Mouse (Mus musculus) T-helper 1 cell (primary cell): Measurements from ENCODE around the gene Gfer.
"Not testable (repeated sequence)": the region's sequence is repeated elsewhere in the genome, so short reads cannot be mapped to it uniquely, and the experiment has no call there.

Experiments used
- in situ Hi-C: fragments of 300-600 bp; cut with MboI, MseI; formaldehyde crosslinking; loops from one replicate; pipeline ENCODE4 v1.15.1; 2025; ENCODE audit warnings: high pct_unique_total_duplicates

The Gfer gene

GRCm38 (mm10) chr17:24687599-24687998 lies 8.4 kb downstream of the Gfer start:
- in situ Hi-C loops, result no loop called here

DNA sequence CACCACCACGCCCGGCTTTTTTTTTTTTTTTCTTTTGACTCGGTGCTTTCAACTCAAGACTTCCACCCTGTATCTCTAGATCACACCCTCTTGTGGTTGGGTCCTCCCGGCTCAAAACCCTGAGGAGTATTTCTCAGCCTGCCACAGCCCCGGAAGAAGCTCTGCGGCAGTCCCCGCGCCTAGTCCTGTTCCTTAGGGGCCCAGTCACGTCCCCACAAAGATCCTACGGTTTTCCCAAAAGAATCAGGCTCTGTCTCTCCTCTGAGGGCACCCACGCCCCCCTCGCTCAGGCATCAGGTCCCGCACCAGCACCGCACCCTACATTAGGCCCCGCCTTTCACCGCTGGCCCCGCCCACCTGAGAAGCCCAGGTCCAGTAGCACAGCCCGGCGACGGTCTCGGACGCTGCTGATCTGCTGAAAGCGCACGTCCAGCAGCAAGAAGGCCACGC lies 8.8 kb downstream of the Gfer start:
- in situ Hi-C loops, result no loop called here

GRCm38 (mm10) chr17:24686514-24686913 lies 9.4 kb downstream of the Gfer start:
- in situ Hi-C loops, result no loop called here

DNA sequence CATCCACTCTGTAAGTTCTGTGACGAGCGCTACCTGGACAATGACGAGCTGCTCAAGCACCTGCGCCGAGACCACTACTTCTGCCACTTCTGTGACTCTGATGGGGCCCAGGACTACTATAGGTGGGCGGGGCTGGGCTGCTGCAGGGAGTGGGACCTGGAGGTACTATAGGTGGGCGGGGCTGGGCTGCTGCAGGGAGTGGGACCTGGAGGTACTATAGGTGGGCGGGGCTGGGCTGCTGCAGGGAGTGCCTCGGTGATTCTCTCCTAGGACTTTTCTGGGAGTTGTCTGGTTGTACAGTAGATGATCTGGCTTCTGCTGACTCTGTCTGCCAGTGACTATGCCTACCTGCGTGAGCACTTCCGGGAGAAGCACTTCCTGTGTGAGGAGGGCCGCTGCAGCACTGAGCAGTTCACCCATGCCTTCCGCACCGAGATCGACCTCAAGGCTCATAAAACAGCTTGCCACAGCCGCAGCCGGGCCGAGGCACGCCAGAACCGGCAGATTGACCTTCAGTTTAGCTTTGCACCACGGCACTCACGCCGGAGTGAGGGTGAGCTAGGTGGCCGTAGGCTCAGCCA lies 18.4 kb downstream of the Gfer start:
- in situ Hi-C loops, result no loop called here

- in situ Hi-C loops, result no loop called here
Observed at GRCm38 (mm10) chr17:24676877-24677276, 19.1 kb downstream of the Gfer start.

DNA sequence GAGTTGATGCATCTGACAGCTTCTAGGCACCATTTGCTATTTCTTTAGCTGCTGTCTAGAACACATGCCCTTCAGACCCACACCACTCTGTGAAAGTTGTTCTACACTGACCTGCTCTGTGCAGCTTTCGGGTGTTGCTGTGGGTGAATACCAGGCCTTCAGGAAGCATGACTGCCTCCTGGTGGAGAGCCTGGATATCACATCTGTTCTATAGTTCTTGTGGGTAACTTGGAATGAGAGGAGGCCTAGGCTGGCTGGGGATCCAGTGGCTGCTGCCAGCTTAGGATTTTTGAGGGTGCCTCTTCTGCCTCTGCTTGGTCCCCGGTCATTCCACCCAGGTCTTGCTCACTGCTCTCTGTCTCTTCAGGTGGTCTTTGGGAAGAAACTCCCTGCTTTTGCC lies 19.8 kb downstream of the Gfer start:
- in situ Hi-C loops, result no loop called here

DNA sequence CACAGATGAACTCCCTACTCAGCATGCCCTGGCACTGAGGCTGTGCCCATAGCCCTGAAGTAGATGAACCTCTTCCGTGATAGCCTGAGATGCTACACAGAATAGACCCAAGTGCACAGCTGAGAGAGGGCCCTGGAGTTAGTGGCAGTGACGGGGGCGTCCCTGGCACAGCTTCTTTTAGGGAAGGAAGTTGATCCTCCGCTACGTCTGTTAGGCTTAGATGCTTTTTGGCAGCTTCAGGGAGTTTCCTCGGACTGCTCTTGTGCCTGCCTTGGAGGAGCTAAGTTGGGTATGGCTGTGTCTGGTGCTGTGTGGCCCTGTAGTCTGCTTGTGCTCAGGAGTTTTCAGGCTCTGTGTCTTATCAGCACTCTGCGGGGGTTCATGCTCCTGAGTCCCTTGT lies 21.7 kb downstream of the Gfer start:
- in situ Hi-C loops, result no loop called here

DNA sequence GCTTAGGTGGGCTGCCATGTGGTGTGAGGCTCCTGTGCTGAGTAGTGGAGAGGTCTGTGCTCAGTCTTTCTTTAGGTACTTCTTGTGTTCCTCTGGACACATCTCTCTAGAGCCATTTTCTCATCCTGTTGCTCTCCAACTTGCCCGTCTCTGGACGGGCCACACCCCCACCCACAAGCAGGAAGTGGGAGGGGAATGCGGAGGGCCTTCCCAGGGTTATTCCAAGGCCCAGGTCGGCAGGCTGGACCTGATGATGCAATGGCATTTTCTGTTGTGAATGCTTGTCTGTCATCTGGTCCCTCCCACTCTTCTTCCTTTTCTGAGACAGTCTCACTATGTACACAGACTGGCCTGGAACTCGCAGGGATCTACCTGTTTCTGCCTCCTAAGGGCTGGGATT lies 23.8 kb downstream of the Gfer start:
- in situ Hi-C loops, result no loop called here

- in situ Hi-C loops, result no loop called here
Observed at GRCm38 (mm10) chr17:24671346-24671745, 24.6 kb downstream of the Gfer start.

DNA sequence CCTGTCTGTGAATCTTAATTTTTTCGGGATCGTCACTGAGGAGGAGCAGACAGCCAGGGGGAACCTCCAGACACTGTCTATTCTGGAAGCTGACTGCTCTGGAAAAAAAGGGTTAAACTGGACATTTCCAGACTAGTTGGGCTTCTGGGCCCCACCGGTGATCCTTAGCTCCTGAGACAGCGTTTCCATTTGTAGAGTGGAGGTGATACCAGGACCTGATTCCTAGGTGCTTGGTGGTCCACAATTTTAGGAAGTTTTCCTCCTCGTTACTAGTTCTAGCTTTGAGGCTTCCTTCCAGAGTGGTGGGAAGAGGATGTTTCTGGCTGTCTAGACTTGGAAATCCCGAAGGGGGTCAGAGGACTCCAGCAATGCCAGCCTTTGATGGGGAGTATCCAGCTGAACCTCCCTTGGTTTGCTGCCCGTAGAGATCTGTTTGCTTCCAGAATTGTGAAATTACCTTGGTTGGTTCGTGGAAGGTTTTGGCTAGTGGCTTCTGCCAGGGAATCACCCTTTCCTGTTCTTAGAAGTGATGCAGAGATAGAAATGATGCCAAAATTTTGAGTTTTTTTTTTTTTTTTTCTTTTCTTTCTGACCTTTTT lies 25.6 kb downstream of the Gfer start:
- in situ Hi-C loops, result no loop called here

DNA sequence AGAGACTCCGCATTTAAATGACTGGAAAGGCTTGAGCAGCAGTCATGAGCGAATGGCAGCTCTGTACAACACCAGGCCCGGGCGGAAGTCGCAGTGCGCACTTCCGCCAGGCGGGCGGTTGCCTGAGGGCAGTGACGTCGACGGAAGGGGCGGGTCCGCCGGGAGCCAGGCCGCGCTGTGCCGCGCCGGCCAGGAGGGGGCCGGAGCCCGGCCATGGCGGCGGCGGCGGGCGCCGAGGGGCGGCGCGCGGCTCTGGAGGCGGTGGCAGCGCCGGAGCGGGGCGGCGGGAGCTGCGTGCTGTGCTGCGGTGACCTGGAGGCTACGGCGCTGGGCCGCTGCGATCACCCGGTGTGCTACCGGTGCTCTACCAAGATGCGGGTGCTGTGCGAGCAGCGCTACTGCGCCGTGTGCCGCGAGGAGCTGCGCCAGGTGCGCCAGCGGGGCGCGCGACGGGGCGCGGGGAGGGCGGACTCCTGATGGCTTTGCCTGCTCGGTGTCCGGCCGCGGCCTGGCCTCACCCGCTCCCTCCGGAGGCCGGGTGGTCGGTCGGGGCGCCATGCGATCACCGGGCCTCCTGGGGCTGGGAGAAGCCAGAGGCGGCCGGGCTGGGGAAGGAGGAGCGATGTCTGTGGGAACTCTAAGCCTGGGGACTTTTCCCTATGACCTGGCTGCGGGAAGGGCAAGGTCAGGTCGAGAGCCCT lies 26.3 kb downstream of the Gfer start, which contains the start of gene Zfp598:
Gene Zfp598 (plus strand): TSS at position 143 of the 701 bp plus-strand sequence.
- in situ Hi-C loops, result no loop called here

GRCm38 (mm10) chr17:24669214-24669544 lies 26.8 kb downstream of the Gfer start:
- in situ Hi-C loops, result not testable (repeated sequence)

DNA sequence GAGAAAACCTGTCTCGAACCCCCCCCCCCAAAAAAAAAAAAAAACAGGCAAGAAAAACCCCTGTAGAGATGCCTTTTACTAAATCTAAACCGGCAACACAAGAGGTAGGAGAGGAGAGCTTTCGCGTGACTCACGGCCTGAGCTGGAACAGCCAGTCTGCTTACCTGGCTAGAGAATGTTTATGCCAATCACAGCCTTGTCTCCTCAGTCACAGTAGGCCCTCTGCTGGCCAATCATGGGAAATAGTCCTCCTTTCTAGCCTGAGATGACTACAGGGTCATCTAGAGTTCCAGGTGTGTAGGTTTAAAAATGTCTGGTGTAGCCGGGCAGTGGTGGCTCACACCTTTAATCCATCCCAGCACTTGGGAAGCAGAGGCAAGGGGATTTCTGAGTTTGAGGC lies 28.5 kb downstream of the Gfer start:
- in situ Hi-C loops, result no loop called here

DNA sequence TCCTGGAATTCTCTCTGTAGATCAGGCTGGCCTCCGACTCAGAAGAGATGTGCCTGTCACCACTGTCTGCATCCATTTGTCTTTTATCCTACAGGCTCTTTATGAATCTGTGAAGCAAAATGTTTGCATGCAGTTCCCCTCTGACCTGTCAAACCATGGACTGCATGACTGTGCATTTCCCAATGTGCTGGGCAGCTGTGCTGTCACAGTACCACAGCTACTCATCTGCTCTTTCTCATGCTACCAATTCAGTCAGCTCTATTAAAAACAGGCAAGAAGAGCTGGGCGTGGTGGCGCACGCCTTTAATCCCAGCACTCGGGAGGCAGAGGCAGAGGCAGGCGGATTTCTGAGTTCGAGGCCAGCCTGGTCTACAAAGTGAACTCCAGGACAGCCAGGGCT lies 28.9 kb downstream of the Gfer start:
- in situ Hi-C loops, result not testable (repeated sequence)

DNA sequence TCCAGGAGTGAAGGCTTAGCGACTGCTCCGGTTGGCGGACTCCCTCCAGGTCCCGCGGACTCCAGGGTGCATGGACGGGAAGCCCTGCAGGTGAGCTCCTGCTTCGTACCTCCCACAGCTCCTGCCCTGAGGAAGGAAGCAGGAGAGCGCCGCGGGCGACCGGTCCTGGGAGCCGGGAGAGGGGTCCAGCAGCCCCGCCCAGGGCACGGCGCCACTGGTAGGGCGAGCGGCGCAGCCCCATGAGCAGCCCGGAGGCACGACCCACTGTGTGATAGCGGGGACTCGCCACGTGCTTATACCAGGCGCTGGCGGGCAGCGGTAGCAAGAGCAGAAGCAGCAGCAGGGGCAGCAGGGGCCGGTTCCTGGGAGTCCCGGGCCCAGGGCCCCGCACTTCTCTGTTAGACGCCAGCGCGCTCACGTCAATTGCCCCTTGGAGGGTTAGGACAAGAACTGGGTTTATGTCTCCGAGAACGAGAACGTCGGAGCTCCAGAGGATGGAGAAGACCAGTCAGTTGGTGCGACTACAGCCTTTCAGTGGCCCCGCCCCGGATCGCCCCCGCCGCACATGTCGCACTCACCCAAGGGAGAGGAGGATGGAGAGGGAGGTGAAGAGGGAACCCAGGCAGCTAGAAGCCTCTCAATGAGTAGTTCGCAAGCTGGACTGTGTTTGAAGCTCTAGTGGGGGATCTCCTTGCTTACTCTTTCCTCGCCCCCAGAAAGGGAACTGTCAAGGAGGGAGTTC lies 37.8 kb downstream of the Gfer start, which contains the start of gene Npw:
Gene Npw (minus strand): TSS at position 441 of the 742 bp plus-strand sequence.
- in situ Hi-C loops, result loop anchor here (5.0 kb wide), 1 partner anchor 126 kb away; the partner anchor contains the start of gene Rab26

- in situ Hi-C loops, result loop anchor here (5.0 kb wide), 2 partner anchors 78 to 123 kb away; partner anchors contain the start of gene Rab26
Observed at GRCm38 (mm10) chr17:24654969-24655368, 41.0 kb downstream of the Gfer start.

DNA sequence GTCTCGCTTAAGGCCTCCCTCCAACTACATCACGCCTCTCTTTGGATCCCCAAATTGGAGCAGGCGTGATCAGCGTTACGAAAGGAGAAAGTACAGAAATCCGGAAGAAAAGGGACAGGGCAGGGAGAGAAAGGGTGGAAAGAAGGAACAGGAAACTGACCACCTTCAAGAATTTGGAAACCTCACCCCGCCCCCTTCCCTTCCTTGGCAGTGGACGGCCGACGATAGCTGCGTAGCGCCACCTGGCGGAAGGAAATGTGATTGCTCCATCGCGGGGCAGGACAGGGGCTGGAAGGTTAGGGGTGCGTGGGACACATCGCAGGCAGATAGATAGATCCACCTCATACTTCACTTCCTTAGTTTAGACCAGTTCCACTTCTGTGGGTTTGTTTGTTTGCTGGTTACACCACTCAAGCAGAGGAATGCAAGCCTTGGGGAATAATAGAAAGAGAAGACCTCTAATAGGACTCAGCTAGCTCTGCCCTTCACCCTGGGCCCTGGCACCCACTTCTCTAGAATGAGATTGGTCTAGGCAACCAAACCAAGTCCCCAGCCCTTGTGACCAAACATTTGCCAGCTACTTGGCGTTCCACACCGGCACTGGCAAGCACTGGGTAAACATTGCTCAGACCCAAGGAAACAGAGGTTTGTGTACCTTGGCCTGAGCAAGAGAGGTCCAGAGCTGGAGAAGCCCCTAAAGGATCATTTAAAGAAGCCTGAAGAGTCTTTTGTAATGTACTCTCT lies 41.8 kb downstream of the Gfer start:
- in situ Hi-C loops, result loop anchor here (5.0 kb wide), 1 partner anchor 77 kb away; no protein-coding TSS in a partner anchor

DNA sequence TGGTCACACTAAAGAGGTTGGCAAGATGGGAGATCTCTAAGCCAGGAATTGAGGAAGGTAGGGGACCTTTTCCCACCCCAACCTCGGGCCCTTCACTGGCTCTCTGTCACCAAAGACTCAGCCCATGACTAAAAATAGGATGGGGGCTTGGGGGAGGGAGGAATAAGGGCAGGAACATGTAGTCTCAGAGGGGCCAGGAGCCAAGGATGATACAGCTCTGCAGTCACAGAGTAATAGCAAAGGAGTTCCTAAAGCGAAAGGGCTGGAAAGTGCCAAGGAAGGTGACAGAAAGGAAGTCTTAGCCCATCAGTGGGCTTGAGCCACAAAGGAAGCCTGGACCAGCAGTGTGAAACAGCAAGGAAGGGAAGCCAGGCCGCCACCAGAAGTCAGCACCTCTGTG lies 44.1 kb downstream of the Gfer start:
- in situ Hi-C loops, result loop anchor here (5.0 kb wide), 1 partner anchor 75 kb away; no protein-coding TSS in a partner anchor

GRCm38 (mm10) chr17:24650766-24651165 lies 45.2 kb downstream of the Gfer start:
- in situ Hi-C loops, result loop anchor here (5.0 kb wide), 1 partner anchor 73 kb away; no protein-coding TSS in a partner anchor

- in situ Hi-C loops, result loop anchor here (5.0 kb wide), 1 partner anchor 73 kb away; no protein-coding TSS in a partner anchor
Observed at GRCm38 (mm10) chr17:24650070-24650616, 45.8 kb downstream of the Gfer start, which contains the start of gene Slc9a3r2. Gene Slc9a3r2, minus strand, starts transcription at chr17:24650327.
